Mouse (Mus musculus) CH12.LX (cell line): Measurements from ENCODE around the gene Cpeb1.

Source experiments
- BHLHE40 ChIP-seq: IDR thresholded peaks from 2 replicates; pipeline ENCODE4 v1.6.1; 2011; ENCODE audit warnings: mild to moderate bottlenecking, low read depth, low read length, improper control_type of control experiment
- CTCF ChIP-seq, 2 experiments: IDR thresholded peaks in 1 of 2; conservative IDR thresholded peaks in 1 of 2; 2 replicates each; pipeline ENCODE4 v1.5.1; 2011 to 2012; ENCODE audit warnings: low read depth in 2 of 2, low read length in 2 of 2, improper control_type of control experiment in 1 of 2, inconsistent platforms in 1 of 2, mild to moderate bottlenecking in 1 of 2, moderate library complexity in 1 of 2
- E2F4 ChIP-seq: IDR thresholded peaks from 2 replicates; pipeline ENCODE4 v1.6.1; 2011; ENCODE audit warnings: low read depth, low read length, improper control_type of control experiment; ENCODE audit not compliant: insufficient replicate concordance
- EP300 ChIP-seq: IDR thresholded peaks from 2 replicates; pipeline ENCODE4 v1.6.1; 2011; ENCODE audit warnings: low read length, improper control_type of control experiment
- HCFC1 ChIP-seq: IDR thresholded peaks from 2 replicates; pipeline ENCODE4 v1.6.1; 2012; ENCODE audit warnings: low read depth, mild to moderate bottlenecking, inconsistent platforms, low read length, improper control_type of control experiment
- IRF4 ChIP-seq: IDR thresholded peaks from 2 replicates; pipeline ENCODE4 v1.6.1; 2014; ENCODE audit warnings: low read depth, mild to moderate bottlenecking, inconsistent platforms, low read length, improper control_type of control experiment
- KAT2A ChIP-seq: IDR thresholded peaks from 2 replicates; pipeline ENCODE4 v1.6.1; 2012; ENCODE audit warnings: low read length, improper control_type of control experiment, inconsistent platforms; ENCODE audit not compliant: insufficient replicate concordance
- MAZ ChIP-seq: IDR thresholded peaks from 2 replicates; pipeline ENCODE4 v1.6.1; 2012; ENCODE audit warnings: low read depth, mild to moderate bottlenecking, inconsistent platforms, low read length, improper control_type of control experiment, moderate library complexity
- PAX5 ChIP-seq: IDR thresholded peaks from 2 replicates; pipeline ENCODE4 v1.6.1; 2012; ENCODE audit warnings: low read length, inconsistent platforms, mixed read lengths
- POLR2A ChIP-seq: IDR thresholded peaks from 2 replicates; pipeline ENCODE4 v1.6.1; 2011; ENCODE audit warnings: low read depth, mild to moderate bottlenecking, improper control_type of control experiment, low read length
- RCOR1 ChIP-seq: conservative IDR thresholded peaks from 2 replicates; pipeline ENCODE4 v1.6.1; 2012; ENCODE audit warnings: low read depth, mild to moderate bottlenecking, inconsistent platforms, low read length, improper control_type of control experiment

DNA sequence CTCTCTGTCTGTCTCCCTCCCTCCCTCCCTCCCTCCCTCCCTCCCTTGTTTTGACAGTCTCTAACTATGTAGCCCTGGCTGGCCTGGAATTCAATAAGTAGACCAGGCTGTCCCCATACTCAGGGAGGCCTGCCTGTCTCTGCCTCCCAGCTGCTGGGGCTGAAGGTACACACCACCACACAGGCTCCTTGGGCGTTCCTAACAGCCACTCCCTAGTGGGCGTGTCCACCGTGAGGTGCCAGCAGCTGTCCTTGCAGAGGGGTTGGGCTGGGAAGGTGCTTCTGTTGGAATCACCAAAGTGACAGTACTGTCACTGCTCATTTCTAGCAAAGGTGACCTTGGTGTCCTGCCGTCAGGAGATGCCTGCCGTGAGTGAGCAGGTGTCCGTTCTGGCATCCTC, 128.4 kb downstream of the Cpeb1 start:
- TF ChIP-seq CTCF (conservative IDR thresholded peaks at IDR 0.05 in 1 of 2, IDR thresholded peaks at IDR 0.05 in 1 of 2; ENCODE audit: low read depth in 2 of 2, low read length in 2 of 2) (no peak), EP300 (no peak), MAZ (no peak), PAX5 (no peak), HCFC1 (no peak), KAT2A (no peak), POLR2A (no peak), RCOR1 (no peak), E2F4 (no peak), IRF4 (no peak), BHLHE40 (no peak)
